Mouse (Mus musculus) ES-E14 (cell line): ENCODE measurements around the gene Eya2.

ENCODE experiments used
- HCFC1 ChIP-seq: IDR thresholded peaks from 2 replicates; pipeline ENCODE4 v1.6.1; 2012; ENCODE audit warnings: low read length, inconsistent platforms, borderline replicate concordance; ENCODE audit not compliant: insufficient read depth
- MAFK ChIP-seq: IDR thresholded peaks from 2 replicates; pipeline ENCODE4 v1.6.1; 2014; ENCODE audit warnings: mild to moderate bottlenecking, low read depth, low read length, inconsistent platforms; ENCODE audit not compliant: insufficient read depth
- ZC3H11A ChIP-seq: IDR thresholded peaks from 2 replicates; pipeline ENCODE4 v1.6.1; 2012; ENCODE audit warnings: low read depth, mild to moderate bottlenecking, inconsistent platforms, low read length, borderline replicate concordance
- ZNF384 ChIP-seq: IDR thresholded peaks from 2 replicates; pipeline ENCODE4 v1.6.1; 2012; ENCODE audit warnings: low read depth, low read length, inconsistent platforms

DNA sequence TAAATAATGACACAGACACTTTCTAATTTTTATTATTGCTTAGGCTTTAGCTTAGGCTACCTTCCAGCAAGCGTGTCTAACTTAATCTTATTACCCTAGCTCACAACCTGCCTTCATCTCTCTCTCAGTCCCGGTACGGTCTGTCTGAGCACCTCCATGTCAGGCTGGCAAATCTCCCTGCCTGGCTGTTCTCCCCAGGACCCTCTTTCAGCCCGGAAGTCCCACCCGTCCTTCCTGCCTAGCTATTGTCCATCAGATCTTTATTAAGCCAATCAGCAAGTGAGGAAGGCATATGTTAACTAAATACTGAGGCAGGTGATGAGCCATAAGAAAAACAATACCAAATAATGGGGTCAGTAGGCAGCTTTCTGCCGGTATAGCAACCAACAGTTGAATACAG, 62.1 kb downstream of the Eya2 start:
- TF ChIP-seq ZC3H11A = no peak
- no peak for TF ChIP-seq HCFC1
- TF ChIP-seq MAFK = no peak
- no peak for TF ChIP-seq ZNF384
